Mouse (Mus musculus) CD8-positive naive resting alpha-beta T cell, adult 2 months (primary cell): ENCODE data around the gene Pex5.

Experiments used
- DNase-seq, 2 experiments: peaks; one replicate each; pipeline ENCODE4 v3.0.0; 2022; ENCODE audit warnings: low read depth in 2 of 2, low spot score in 2 of 2

Pex5 gene

GRCm38 (mm10) chr6:124414927-124415325, at the start of gene Pex5:
Gene Pex5, minus strand, starts transcription at chr6:124415067.
- DNase-seq: peak; percentile 75 to 83

DNA sequence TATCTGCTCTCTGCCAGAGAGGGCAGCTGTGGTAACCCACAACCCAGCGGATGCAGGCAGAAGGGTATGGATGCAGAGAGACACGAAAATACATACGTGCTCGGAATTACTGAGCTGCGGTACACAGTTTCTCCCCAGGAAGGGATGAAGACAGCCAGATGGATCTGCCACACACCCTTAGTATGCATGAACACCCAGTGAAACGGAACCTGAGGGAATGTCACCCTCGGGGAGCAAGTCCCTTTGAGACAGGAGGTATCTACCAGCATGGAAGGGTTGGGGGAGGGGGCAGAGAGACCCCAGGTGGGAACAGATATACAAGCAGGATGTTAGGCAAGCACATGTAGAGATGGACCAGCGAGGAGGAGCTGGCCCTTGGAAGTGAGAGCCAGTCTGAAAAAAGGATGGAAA, 49.0 kb upstream of the Pex5 start:
- DNase-seq: peak; percentile 9 to 28

DNA sequence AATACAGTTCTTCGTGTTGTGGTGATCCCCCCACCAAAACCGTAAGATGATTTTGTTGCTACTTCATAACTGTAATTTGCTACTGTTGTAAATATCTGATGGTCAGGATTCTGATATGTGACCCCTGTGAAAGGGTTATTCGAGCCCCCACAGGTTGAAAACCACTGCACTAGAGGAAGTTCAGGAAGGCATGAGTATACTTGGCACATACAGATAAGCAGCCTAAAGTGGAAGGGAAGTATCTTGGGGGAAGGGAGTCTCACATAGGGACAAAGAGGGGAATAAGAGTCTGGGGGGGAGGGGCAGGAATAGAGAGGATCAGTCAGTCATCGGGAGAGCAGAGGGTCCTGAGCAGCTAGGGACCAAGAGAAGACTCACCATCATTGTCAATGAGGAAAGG, 44.5 kb upstream of the Pex5 start:
- no peak for DNase-seq

DNA sequence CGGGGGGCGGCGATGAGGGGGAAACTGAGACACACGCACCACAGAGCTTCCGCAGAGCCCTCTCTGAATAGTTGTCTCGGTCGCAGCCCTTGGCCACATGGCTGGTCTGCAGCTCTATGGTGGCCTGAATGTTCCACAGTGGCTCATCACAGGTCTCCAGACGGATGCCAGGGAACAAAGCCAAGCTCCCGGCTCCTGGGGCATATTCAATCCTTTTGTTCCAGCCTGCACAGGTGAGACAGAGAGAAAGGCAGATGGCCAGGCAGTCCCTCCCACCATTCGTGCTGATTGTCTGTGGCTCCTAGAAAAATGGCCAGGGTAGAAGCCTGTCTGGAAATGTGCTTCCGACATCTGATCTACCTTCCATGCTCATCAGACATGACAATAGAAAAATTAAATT, 43.6 kb upstream of the Pex5 start:
- DNase-seq: no peak

DNA sequence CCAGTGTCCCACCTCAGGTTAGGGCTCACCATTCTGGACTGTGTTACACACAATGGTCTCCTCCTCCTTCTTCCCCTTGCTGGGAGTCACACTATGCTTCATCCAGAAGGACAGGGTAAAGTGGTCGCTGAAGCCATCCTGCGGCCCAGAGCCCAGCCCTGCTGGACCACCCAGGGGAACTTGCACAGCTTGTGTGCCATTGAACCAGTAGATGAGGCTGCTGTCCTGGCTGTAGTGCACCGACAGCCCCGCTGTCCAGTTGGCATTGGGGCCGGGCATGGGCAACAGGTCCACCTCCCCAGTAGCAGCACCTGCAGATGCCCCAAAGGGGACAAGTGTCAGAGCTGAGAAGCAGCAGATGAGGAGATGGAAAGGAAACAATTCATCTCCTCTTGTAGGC, 43.0 kb upstream of the Pex5 start:
- DNase-seq: no peak

- DNase-seq: no peak
Measured at GRCm38 (mm10) chr6:124456243-124456642, 41.4 kb upstream of the Pex5 start.

DNA sequence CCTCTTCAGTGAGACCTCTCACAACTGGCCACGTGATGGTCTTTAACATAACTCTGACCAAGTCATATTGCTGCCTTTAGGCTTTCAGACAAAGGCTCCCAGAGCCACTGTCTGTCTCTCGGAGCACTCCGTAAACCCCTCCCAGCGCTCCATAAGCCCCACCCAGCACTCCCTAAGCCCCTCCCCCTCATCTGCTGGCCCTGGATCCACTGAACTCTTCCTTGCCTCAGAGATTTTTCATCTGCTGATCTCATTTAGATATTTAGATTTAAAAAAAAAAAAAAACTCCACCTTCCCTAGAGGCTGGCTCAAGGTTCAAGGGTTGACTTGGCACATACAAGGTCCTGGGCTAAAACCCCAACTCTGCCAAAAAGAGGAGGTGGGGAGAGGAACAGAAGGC, 38.9 kb upstream of the Pex5 start:
- no peak for DNase-seq

GRCm38 (mm10) chr6:124451995-124452394, 37.1 kb upstream of the Pex5 start:
- no peak for DNase-seq

DNA sequence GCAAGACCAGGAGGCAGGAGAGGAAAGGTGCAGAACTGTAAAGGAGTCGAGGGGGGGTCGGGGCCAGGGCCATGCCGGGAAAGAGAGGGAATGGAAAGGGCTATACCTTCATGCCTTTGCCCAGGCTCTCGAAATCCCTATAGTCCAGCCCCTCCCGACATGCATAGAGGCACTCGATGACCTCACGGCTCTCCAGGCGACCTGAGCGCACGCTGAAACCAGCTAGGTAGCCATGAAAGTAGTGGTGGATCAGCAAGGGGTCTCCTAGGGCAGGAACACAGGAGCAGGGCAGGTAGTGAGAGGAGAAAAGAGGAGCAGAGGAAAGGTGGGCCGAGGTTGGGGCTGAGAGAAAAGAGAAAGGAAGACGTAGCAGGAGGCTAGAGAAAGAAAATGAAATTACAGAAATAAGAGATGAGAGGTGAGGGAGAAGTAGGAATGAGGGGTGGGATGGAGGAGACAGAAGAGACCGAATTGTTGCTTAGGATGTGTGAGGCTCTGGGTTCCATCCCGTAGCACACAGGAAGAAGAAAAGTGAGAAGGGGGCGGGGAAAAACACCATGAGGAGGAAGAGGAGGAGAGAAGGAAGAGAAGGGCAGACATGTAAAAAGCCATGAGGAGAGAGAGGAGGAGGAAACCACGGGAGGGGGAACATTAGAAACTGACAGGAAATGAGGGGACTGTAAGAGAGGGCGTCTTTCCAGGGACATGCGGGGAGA, 35.0 kb upstream of the Pex5 start:
- DNase-seq: no peak

DNA sequence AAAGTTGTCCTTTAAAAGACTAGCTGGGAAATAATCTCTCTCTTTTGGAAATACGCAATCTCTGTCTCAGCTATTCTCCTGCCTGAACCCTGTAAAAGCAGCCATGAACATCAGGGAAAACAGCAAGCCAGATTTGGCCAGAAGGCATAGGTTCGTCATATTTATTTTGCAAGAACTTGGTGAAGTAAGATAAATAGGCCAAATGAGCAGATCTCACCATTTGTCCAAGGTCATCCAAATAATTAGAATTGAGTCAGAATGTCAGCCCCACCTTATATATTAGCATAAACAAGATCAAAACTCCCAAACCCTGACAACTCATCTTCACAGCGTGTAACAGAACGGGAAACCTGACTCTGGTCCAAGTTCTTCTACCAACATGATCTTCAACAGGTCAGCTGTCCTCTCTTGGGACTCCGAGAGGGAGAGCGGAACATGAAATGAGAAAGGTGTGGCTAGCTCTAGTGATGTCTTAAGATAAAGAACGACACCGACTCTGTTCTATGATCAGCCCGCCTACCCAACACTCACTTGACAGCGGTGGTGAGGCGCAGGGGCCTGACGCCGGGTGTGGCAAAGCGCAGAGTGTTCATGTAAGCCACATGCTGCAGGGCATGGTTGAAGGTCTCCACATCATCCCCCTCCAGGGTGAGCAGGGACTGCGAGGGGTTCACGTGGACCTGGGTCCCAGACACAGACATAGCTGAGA, 34.2 kb upstream of the Pex5 start:
- no peak for DNase-seq

GRCm38 (mm10) chr6:124448186-124448852, 33.5 kb upstream of the Pex5 start:
- no peak for DNase-seq

GRCm38 (mm10) chr6:124447356-124447755, 32.5 kb upstream of the Pex5 start:
- no peak for DNase-seq

- DNase-seq: no peak
Measured at GRCm38 (mm10) chr6:124446459-124446858, 31.6 kb upstream of the Pex5 start.

DNA sequence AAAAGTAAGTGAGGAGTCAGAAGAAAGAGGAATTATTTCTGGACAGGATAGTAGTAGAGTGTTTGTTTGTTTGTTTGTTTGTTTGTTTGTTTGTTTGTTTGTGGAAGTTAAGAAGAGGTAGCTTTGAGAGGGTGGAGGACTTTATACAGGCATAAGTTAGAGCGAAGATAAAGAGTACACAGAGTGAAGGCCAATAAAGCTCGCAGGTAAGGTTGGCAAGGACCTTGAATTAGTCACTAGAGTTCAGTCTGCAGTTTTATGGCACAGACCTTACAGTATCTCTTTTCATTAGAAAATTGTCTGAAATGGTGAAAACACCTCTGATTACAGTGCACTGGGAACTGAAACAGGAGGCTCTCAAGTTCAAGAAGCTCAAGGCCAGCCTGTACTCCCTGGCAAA, 31.2 kb upstream of the Pex5 start:
- no peak for DNase-seq

DNA sequence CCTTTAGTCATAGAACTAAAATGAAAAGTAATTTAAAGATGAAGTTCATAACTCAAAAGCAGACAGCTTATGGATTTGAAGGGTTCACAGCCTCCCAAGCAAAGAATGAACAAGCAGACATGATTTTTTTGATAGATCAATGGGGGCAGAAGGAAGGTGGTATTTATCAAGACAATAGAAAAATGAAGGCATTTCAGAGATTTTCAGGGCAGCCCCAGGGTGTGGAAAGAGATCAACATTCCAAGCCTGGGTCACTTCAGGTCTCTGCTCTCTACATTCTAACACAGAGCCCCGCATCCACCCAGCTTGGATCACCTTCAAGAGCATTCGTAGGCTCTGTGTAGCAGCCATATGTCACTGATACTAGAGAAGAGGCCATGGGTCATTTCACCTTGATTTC, 28.5 kb upstream of the Pex5 start:
- no peak for DNase-seq

GRCm38 (mm10) chr6:124436245-124436644, 21.4 kb upstream of the Pex5 start:
- DNase-seq: no peak

DNA sequence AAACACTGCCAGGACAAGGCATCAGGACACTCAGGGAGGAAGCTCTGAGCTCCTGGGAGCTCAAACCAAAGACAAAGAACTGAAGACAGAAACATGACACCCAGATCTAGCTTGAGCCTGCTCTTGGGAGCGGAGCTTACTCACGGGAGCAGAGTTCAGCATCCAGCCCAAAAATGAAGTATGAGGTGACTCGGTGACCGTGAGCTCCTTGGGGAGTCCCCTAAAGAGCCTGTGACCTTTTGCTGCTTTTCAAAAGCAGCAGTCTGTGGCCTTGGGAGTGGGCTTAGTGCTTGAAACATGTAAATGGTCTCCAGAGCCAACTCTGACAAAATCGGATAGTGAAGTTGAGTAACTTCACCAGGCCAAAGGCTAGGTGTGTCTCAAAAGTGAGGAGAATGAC, 20.3 kb upstream of the Pex5 start:
- DNase-seq: no peak

DNA sequence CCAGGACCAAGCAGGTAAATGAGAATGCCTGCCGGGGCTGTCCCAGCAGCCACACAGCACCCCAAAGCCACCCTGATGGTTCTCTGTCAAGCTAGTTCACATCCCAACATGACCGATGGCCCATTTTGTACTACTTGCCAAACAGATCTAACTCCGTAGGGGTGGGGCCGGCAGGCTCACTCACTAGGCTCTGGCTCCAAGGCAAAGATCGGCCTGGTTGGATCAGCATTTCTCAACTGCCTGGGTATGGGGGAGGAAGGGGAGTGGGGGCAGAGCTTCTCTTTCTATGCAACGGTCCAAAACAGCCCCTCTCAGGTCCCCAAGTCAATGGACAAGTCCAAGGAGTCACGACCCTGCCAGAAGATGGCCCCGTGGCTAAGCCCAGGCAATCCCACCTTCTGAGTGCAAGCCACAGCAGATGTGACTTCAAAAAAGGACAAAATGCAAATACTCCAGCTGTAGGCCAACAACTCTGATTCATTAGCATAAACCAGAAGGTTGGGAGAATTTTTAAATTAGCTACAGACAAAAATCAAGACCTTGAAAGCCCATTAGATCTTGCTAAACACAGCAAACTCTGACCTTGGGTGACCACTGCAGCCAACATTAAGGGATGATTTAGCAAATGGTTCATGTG, 18.9 kb upstream of the Pex5 start:
- no peak for DNase-seq

DNA sequence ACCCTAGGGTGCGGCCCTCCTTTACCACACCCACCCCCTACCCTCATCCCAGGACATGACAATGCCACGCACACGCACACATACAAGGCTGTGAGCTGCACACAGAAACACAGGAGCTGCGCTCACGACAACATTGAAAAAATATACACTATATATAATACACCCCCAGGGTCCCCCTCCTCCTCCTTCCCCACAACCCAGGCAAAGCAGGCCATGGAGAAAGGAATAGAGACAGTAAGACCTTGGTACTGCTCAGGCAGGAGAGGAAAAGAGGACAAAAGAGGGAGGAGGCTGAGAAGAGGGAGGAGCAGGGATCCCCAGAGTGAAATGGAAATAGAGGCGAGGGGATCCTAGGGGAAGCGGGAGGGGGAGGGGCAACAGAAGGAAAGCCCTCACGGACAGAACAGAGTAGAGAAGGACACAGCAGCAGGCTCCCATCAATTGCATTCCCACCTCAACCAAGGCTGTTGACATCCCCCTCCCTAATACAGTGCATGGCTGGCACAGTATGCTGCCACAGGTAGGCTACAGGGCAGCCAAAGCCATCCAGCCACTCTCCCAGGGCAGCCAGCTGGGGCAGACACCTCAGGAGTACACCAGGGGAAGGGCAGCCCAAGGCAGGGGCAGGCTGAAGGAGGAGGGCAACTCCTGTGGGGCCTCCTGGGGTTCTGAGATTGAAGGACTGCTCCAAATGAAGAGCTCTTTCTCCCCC, 16.1 kb upstream of the Pex5 start:
- DNase-seq: no peak

- no peak for DNase-seq
Measured at GRCm38 (mm10) chr6:124430379-124430778, 15.5 kb upstream of the Pex5 start.
